Mouse (Mus musculus) mesoderm, embryonic 11.5 days (tissue): Measurements from ENCODE around the gene Pcdh9.

ENCODE experiments used
- DNase-seq: peaks from one replicate; pipeline ENCODE4 v3.0.0-alpha.2; 2012; ENCODE audit warnings: low read depth, low spot score

Gene Pcdh9

DNA sequence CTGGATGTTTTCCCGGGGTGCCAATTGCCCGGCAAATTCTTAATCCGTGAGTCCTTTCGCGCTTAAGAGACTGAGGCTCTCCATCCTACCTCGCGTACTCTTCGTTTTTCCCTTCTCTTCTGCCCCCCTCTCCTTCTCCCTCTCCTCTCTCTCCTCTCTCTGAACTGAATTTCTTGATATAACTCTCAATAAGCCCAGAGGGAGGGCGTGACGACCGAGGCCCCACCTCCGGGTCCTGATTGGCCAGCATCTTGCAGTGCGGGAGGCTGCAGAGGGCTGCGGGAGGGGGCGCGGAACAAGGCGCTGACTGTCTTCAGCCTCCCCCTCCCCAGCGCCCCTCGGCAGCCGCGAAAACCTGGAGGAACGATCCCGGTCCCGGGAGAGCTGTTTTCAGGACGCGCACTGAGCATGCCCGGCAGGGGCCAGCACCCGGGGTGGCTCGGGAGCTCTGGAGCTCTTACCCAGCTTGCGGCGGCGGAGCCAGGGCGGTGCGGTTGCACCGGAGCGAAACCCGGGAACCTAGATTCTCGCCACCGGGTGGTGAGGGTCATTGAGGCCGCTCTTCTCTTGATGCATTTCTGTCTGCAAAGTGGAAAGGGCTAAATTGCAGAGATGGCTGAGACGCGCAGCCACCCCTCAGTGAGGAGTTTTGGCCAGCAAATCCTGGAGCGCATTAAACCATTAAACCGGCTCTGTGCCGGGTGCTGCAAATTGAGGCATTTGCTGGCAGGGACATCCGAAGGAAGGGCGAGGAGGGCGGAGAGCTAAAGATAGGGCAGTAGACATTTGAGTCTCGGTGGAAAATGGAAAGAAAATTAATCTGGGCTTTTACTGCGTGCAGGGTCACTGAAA lies at the start of gene Pcdh9:
Gene Pcdh9 (minus strand): TSS at position 161 of the 852 bp plus-strand sequence.
- DNase-seq = peak; percentile 95

- no peak for DNase-seq
These were observed 16.4 kb upstream of the Pcdh9 start for GRCm38 (mm10) chr14:93906928-93907327.

DNA sequence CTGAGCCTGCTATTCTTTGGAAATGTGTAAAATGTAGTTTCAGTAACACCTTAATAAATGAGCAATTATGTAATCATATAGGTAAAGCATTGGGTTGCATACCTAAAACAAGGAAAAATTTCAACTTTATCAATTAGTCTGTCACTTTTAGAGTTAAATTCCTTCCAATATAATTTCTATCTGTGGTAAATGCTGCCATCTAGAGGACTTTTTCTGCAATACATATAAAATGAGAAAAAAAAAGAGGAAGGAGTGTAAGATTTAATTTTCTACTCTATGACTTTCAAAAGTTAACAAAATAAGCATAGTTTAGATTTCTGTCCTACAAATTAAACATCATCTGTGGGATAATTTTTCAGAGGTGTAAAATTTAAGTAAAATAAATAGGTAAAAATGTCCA lies 8.1 kb upstream of the Pcdh9 start:
- peak; percentile 22 for DNase-seq

DNA sequence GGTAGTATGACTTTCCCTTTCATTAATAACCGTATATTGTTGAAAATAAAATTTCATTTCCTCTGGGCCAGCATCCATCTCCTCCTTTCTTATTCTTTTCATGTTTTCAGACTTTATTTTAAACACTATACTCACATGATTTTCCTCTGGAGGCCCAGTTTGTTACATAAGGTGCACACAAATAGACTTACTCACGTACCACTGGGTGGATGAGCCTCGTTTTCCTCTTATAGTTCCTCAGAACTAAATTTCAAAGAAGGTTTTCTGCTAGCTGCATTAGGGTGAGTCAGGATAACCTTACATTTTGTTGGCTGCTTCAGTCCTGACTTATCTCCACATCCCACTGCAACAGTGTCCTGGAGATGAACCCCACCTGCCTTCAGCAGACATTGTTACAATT lies 4.7 kb upstream of the Pcdh9 start:
- no peak for DNase-seq

- DNase-seq = peak; percentile 26
These were observed 880 bp upstream of the Pcdh9 start for GRCm38 (mm10) chr14:93891371-93891746.

GRCm38 (mm10) chr14:93889839-93890518 lies 500 bp downstream of the Pcdh9 start:
- peak; percentile 15 for DNase-seq

DNA sequence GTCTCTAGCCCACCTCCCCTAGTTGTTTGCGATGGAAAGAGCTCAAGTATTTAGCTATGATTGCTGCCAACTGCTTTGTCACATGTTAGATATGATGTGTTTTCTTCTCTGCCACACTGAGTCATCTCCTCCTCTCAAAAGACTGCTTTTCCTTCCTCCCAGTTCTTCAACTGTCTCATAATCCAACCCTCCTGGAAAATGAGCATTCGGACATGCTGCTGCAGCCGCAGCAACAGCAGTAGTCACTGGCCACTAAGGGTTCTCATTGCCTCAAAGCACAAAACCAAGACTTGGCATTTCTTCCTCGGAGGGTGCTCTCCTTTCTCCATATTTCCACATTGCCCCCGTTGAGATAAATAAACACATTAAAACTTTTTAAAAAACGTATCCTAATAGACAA lies 1.2 kb downstream of the Pcdh9 start:
- no peak for DNase-seq

DNA sequence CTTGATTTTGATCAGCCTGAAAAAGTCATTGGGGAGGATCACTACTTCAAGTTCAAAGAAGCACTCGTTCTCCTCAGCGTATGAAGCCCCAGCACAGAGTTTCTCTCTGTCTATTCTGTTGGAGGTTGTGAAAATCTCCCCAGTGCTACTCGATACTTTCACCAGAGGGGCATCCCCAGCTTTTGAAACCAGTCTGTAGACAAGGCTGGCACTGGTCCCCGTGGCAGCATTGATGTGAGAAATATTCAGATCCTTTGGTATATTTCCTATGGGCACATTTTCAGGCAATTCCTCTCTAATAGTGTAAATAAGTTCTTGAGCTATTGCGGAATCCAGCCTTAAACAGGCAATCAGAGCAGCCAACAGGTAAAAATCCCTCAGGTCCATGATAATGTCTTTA lies 2.1 kb downstream of the Pcdh9 start:
- DNase-seq = no peak

- no peak for DNase-seq
These were observed 3.4 kb downstream of the Pcdh9 start for GRCm38 (mm10) chr14:93887066-93887465.

- no peak for DNase-seq
These were observed 4.9 kb downstream of the Pcdh9 start for GRCm38 (mm10) chr14:93885551-93886084.

- DNase-seq = peak; percentile 77
These were observed 6.0 kb downstream of the Pcdh9 start for GRCm38 (mm10) chr14:93884467-93884866.

DNA sequence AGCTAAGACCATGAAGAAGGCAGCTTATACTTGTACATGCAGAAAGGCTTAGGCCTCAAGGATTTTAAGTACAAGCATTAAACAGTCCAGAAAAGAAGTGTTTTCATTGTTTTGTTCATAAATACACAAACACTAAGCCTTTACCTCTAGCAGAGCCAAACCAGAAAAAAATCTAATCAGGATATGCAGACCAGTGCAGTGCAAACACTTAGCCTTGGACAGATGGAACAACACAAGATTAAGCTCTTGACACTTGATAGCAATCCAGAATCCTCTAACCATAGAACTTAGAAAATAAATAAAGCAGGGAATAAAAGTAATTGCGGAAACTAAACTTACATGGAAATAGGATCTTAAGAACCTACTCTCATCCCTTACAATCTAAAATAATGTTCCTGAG lies 10.4 kb downstream of the Pcdh9 start:
- DNase-seq = no peak

- no peak for DNase-seq
These were observed 14.5 kb downstream of the Pcdh9 start for GRCm38 (mm10) chr14:93875968-93876367.

- no peak for DNase-seq
These were observed 22.3 kb downstream of the Pcdh9 start for GRCm38 (mm10) chr14:93868211-93868610.

DNA sequence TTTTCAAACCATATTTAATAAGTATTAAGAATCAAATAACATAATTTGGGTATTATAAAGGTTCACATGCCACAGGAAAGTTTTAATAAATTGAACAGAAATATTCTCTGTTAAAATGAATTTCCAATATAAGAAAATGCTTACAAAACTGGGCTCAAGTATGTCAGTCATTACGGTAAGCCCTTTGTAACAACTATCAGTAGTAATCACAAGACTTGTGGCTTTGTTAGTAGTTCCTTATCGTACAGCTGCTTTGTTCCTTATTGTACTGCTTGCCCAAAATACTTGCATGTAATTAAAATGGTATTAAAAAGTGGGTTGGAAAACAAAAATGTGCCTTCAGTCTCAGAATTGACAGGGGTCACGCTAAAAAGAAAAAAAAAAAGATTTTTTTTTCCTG lies 32.4 kb downstream of the Pcdh9 start:
- DNase-seq = no peak

GRCm38 (mm10) chr14:93846091-93846677 lies 44.3 kb downstream of the Pcdh9 start:
- no peak for DNase-seq

DNA sequence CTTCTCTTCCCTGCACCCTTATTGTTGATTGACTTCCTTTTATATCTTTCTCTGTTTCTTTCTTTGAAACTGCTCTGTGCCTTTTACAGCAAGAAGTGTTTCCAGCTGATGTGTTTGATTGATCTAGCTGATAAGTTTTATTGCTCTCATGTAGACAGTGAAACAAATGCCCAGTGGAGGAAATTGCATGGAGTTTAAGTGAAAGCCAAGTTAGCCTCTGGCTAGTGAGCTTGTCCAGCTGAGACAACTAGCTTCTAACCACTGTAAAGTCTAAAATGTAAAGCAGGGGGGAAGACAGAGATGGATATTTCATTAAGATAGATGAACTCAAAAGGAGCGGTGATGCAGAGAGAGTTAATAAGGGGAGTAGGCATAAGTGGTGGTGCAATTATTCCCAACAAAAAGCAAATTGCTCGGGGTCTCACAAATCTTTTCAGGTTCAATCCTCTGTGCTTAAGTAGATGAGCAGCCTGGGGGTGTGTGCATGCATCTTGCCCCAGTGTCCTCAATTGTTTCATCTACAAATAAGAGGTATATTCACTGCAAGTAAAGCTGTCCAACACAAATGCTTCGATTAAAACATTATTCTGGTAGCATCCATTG lies 47.7 kb downstream of the Pcdh9 start:
- DNase-seq = no peak

GRCm38 (mm10) chr14:93832511-93832910 lies 58.0 kb downstream of the Pcdh9 start:
- no peak for DNase-seq

GRCm38 (mm10) chr14:93827159-93827558 lies 63.3 kb downstream of the Pcdh9 start:
- DNase-seq = no peak

GRCm38 (mm10) chr14:93826042-93826462 lies 64.4 kb downstream of the Pcdh9 start:
- DNase-seq = no peak

- no peak for DNase-seq
These were observed 71.6 kb downstream of the Pcdh9 start for GRCm38 (mm10) chr14:93818845-93819244.

DNA sequence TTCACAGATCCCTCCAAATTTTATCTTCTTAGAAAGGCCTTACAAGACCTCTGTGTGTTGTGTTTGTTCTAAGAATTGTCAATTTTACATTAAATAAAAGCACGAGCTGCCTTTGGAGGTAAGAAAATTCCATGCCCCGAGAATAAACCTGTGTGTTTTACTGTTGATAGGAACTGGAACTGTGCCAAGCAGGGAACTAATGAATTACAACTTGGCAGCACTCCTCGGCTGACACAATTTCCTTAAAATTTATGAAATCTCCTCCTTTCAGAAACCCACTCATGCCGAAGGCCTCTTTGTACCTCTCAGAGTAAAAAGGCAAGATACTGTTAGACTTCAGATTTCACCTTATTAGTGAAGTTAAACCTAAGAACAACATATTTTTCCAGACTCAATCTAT lies 72.9 kb downstream of the Pcdh9 start:
- DNase-seq = peak; percentile 18
